Mouse (Mus musculus) layer of hippocampus, adult 6 months (tissue): ENCODE results near the gene Magee1. TPM values are rescaled to one million over a fixed set of nuclear protein-coding genes. Genes with fewer than 3 reads are reported as not detected.

Experiments used
- long read RNA-seq, 2 experiments: library from polyadenylated mRNA; unstranded; transcript quantifications; one replicate each; pipeline ENCODE4 v2.0.0; 2019 to 2020
- polyA plus RNA-seq: library from polyadenylated mRNA; unstranded; fragments of <200 nt; fragmentation: Nextera tagmentation; gene quantifications from 2 replicates; pipeline ENCODE4 v1.2.3, GENCODE M21; 2021

Gene Magee1
- 26.1 and 28.3 TPM in 2 replicates for polyA plus RNA-seq
- long read RNA-seq, experiment 1, transcript Magee1-201 (1 exons, 3,550 nt), result major isoform, 63 of 63 reads
- long read RNA-seq, experiment 1, partial matches to known transcripts, result 0 of 63 reads
- long read RNA-seq, experiment 1, other reads (novel, unspliced or antisense), result 0 of 63 reads
- long read RNA-seq, experiment 2, transcript Magee1-201 (1 exons, 3,550 nt), result major isoform, 639 of 640 reads
- long read RNA-seq, experiment 2, partial matches to known transcripts, result 0 of 640 reads
- long read RNA-seq, experiment 2, other reads (novel, unspliced or antisense), result 1 of 640 reads

GRCm38 (mm10) chrX:105120275-105121226 is at the start of gene Magee1:
TSS of gene Magee1 (plus strand) at chrX:105120378.

GRCm38 (mm10) chrX:105079615-105080092 is 40.5 kb upstream of the Magee1 start, which contains the start of gene Pbdc1:
TSS of gene Pbdc1 (plus strand) at chrX:105079756.

Other genes starting within 250 kb of the Magee1 start
- gene Pbdc1, start 40.6 kb upstream of the Magee1 start, polyA plus RNA-seq, result 23.0 and 26.2 TPM in 2 replicates